Mouse (Mus musculus) skeletal muscle tissue, postnatal 0 days (tissue): ENCODE data around the gene Gale. TPM values are rescaled to one million over a fixed set of nuclear protein-coding genes. Genes with fewer than 3 reads are reported as not detected.

Experiments used
- polyA plus RNA-seq: library from polyadenylated mRNA; unstranded; fragments of >200 nt; fragmentation: Nextera tagmentation; extraction: Ambion mirVana; gene quantifications from 2 replicates; pipeline ENCODE4 v1.2.1, GENCODE M21; 2015

Gene Gale
- polyA plus RNA-seq, result 7.0 and 16.6 TPM in 2 replicates

DNA sequence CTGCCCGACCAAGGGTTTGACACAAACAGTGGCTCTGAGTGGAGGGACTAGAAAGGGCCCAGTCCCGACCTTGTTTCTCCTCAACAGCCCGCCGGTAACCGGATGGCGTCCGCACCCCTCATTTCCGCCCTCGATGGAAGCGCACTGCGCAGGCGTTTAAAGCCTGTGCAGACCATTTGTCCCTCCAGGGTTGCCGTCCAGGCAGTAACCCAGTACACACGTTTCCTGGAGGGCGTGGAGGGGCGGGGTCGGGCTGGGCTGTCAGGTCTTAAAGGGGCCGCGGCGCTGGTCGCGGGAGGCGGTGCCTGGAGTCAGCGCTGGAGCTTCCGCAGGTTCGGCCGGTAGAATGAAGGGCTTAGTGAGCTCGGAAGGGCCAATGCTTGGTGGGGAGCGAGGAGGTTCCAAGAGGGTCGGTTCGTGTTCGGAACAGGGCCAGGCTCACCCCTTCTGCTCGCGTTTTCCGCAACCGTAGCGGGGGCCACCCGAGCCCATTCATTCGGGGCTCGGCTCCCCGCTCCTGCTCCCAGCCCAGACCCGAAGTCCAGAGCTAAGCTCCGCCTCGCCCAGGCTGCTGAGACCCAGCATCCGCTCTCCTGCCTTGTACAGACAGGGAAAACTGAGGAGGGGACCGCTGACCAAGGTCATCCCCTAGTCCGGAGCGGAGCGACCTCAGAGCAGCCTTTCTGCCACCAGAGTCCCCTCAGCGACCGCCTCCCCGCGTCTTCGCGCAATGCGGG, at the start of gene Gale:
Gene Gale (plus strand): TSS at position 271 of the 737 bp plus-strand sequence.

DNA sequence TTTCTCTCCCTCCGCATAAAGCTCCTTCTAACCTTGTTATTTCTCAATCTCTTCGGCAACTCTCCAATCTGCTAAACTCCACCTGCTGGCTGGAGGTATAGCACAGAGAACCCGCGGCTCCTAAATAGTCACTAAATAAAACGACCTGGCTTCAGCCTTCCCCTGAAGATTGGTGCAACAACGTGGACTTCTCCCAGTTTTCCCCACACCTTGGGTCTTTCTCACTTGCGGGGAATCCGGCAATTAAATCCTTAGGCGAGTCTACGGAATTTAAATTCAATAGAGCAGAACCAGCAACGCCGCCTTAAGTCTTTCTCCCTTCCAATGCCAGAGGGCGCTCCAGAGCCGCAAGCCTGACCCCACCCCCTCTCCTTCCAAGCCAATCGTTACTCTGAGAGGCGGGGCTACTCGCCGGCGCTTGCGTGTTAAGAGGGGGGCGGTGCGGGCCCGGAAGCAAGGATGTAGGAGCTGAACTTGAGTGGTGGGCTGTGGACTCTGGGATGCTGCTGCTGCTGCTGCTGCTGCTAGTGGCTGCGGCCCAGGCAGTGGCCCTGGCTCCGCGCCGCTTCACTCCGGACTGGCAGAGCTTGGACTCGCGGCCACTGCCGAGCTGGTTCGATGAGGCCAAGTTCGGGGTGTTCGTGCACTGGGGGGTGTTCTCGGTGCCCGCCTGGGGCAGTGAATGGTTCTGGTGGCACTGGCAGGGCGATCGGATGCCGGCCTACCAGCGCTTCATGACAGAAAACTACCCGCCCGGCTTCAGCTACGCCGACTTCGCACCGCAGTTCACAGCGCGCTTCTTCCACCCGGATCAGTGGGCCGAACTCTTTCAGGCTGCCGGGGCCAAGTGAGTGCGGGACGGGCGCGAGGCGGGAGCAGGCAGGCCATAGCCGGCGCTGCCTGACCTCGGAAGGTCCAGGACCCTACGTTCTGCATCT, 43.0 kb upstream of the Gale start, which contains the start of gene Fuca1:
Gene Fuca1 (plus strand): TSS at position 432 of the 938 bp plus-strand sequence.

DNA sequence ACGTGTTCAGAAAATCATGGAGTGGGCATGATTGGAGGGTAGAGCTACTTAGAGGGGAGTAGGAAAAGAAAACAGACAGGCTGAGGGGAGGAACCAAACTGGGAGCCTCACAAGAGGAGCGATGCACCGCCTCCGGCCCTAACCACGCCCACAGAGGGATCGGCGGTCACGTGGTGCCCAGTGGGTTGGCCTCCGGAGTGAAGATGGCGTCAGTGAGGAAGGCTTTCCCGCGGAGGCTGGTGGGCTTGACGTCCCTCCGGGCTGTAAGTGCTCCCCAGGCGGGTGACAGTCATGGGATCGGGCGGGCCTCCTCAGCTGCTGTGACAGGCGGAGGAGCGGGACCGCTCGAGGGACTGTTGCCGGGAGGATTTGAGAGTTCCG, 17.3 kb upstream of the Gale start, which contains the start of gene Hmgcl:
Gene Hmgcl (plus strand): TSS at position 171 of the 381 bp plus-strand sequence.

DNA sequence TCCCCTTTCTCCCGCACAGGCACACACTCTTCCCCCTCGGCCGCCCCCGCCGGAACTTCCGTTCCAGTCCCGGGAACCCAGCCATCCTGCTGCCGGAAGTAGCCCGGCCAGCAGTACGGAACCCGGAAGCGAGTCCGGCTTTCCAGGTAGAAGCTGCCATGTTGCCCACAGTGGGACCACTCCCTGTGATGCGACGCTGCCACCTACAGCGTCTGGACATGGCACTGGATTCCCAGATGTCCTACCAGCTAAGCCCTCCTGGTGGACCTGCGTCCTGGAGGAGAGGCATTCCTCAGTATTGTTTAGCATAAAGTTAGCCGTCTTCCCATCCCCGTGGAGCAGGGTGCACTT, 9.0 kb downstream of the Gale start, which contains the start of gene Lypla2:
Gene Lypla2 (minus strand): TSS at position 71 of the 351 bp plus-strand sequence.

DNA sequence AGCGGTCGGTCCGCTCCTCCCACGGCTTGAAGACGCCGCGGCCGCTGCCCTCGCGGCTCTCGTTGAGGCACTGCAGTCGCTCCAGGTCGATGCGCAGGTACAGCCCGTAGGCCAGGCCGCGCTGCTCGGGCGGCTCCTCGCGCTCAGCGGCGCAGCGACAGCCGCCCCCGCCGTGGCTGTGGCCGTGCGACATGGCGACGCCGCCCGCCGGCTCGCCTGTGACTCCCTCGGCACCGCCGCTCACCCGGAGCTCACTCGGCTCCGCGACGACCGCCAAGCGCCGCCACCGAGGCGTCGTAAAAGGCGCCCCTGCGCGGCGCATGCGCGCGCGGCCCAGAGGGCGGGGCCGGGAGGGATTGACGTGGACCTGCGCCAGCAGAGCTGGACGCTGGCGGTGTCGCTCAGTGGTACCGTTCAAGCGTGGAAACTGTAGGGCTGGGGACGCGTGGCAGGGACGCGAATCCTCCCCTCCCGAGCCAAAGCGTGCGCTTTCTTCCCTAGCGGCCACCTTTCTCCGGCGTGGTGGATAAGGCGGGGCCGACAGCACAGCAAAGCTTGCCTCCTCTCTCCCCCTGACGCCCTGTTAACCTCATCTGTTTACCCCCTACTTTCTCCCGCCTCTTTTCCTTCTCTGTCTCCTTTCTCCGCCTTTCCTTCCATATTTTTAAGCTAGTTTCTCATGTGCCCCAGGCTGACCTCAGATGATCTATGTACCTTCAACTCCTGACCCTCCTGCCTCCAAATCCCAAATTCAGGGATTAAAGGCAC, 23.6 kb downstream of the Gale start, which contains the start of gene Pithd1:
Gene Pithd1 (minus strand): TSS at position 322 of the 768 bp plus-strand sequence.

Other genes with a start within 250 kb of the Gale start
- gene Il22ra1, start 235.6 kb upstream of the Gale start, polyA plus RNA-seq, result 0.05 TPM in 1 of 2 replicates, not detected in the other
- 17.1 and 18.2 TPM in 2 replicates for gene Myom3, start 204.0 kb upstream of the Gale start, polyA plus RNA-seq
- gene Srsf10, start 108.0 kb upstream of the Gale start, polyA plus RNA-seq, result 73.3 and 74.2 TPM in 2 replicates
- gene Pnrc2, start 89.9 kb upstream of the Gale start, polyA plus RNA-seq, result 96.7 and 102 TPM in 2 replicates
- gene Cnr2, start 68.3 kb upstream of the Gale start, polyA plus RNA-seq, result 0.46 and 0.57 TPM in 2 replicates
- 38.2 and 40.3 TPM in 2 replicates for gene Fuca1, start 43.0 kb upstream of the Gale start, polyA plus RNA-seq
- gene Hmgcl, start 17.3 kb upstream of the Gale start, polyA plus RNA-seq, result 76.7 and 78.3 TPM in 2 replicates
- gene Lypla2, start 8.9 kb downstream of the Gale start, polyA plus RNA-seq, result 45.9 and 54.5 TPM in 2 replicates
- 37.3 and 40.1 TPM in 2 replicates for gene Pithd1, start 23.5 kb downstream of the Gale start, polyA plus RNA-seq
- 20.9 and 22.3 TPM in 2 replicates for gene Eloa, start 58.0 kb downstream of the Gale start, polyA plus RNA-seq
- 244 and 267 TPM in 2 replicates for gene Rpl11, start 89.7 kb downstream of the Gale start, polyA plus RNA-seq
- gene Id3, start 179.8 kb downstream of the Gale start, polyA plus RNA-seq, result 92.2 and 102 TPM in 2 replicates
- 10.0 and 12.8 TPM in 2 replicates for gene E2f2, start 208.7 kb downstream of the Gale start, polyA plus RNA-seq
- 5.5 and 5.8 TPM in 2 replicates for gene Asap3, start 242.6 kb downstream of the Gale start, polyA plus RNA-seq